Mouse (Mus musculus): Measurements from ENCODE around the gene Ell. TPM values are rescaled to one million over a fixed set of nuclear protein-coding genes. Genes with fewer than 3 reads are reported as not detected.

Gene Ell
- polyA plus RNA-seq, 1 experiment, result 12.7 TPM

GRCm38 (mm10) chr8:70622220-70622619 lies 83.0 kb downstream of the Ell start:
- H3K36me3 ChIP-seq (ENCODE audit: control insufficient read depth, insufficient read depth), result no peaks in the 10 kb centered on the region
- no peaks in the 10 kb centered on the region for H3K27me3 ChIP-seq (ENCODE audit: control insufficient read depth, insufficient read depth, insufficient read length)
- H3ac ChIP-seq (ENCODE audit: control insufficient read depth, insufficient read length), result no peak overlapping the region
- no peak overlapping the region for H3K4me2 ChIP-seq (ENCODE audit: low read depth)
- no peak overlapping the region for H3K4me3 ChIP-seq
- H3K79me2 ChIP-seq (ENCODE audit: control insufficient read depth, insufficient read depth), result no peaks in the 10 kb centered on the region
- no peak for TF ChIP-seq TCF12 (IDR thresholded peaks at IDR 0.05; ENCODE audit: insufficient read depth, poor library complexity, severe bottlenecking)
- TF ChIP-seq USF1 (IDR thresholded peaks at IDR 0.05; ENCODE audit: low read depth), result no peak
- TF ChIP-seq POLR2A (IDR thresholded peaks at IDR 0.05; ENCODE audit: insufficient read length, low read depth), result no peak
- no peak for TF ChIP-seq E2F4 (IDR thresholded peaks at IDR 0.05; ENCODE audit: insufficient read depth)
- no peak for TF ChIP-seq MYOD1 (IDR thresholded peaks at IDR 0.05; ENCODE audit: control insufficient read depth in 1 of 3, insufficient read length in 2 of 3, low read depth in 2 of 3)
- no peak for TF ChIP-seq REST (IDR thresholded peaks at IDR 0.05; ENCODE audit: insufficient read depth, insufficient read length)
- no peak for TF ChIP-seq CEBPB (IDR thresholded peaks at IDR 0.05; ENCODE audit: insufficient read depth, poor library complexity, severe bottlenecking)
- no peak for TF ChIP-seq MAX (IDR thresholded peaks at IDR 0.05; ENCODE audit: low read depth)
- no peak for TF ChIP-seq POLR2AphosphoS2 (IDR thresholded peaks at IDR 0.05; ENCODE audit: insufficient read length, low read depth)
- TF ChIP-seq TCF3 (IDR thresholded peaks at IDR 0.05; ENCODE audit: insufficient read length, low read depth), result no peak
- no peak for TF ChIP-seq SRF (IDR thresholded peaks at IDR 0.05; ENCODE audit: control insufficient read depth, insufficient read length, low read depth)
- TF ChIP-seq MYOG (IDR thresholded peaks at IDR 0.05; ENCODE audit: control insufficient read depth in 1 of 3, insufficient read depth in 1 of 3, insufficient read length in 2 of 3, low read depth in 2 of 3), result no peak

- Histone ChIP-seq H3K27me3 (ENCODE audit: control insufficient read depth, insufficient read depth, insufficient read length) (no peaks in the 10 kb centered on the region), H3K79me2 (ENCODE audit: control insufficient read depth, insufficient read depth) (no peaks in the 10 kb centered on the region), H3K4me3 (no peak overlapping the region), H3K4me2 (ENCODE audit: low read depth) (no peak overlapping the region), H3K36me3 (ENCODE audit: control insufficient read depth, insufficient read depth) (no peaks in the 10 kb centered on the region), H3ac (ENCODE audit: control insufficient read depth, insufficient read length) (no peak overlapping the region)
- no peak for TF ChIP-seq USF1 (IDR thresholded peaks at IDR 0.05; ENCODE audit: low read depth)
- TF ChIP-seq MAX (IDR thresholded peaks at IDR 0.05; ENCODE audit: low read depth), result no peak
- no peak for TF ChIP-seq POLR2A (IDR thresholded peaks at IDR 0.05; ENCODE audit: insufficient read length, low read depth)
- TF ChIP-seq CEBPB (IDR thresholded peaks at IDR 0.05; ENCODE audit: insufficient read depth, poor library complexity, severe bottlenecking), result no peak
- TF ChIP-seq POLR2AphosphoS2 (IDR thresholded peaks at IDR 0.05; ENCODE audit: insufficient read length, low read depth), result no peak
- TF ChIP-seq SRF (IDR thresholded peaks at IDR 0.05; ENCODE audit: control insufficient read depth, insufficient read length, low read depth), result no peak
- no peak for TF ChIP-seq TCF12 (IDR thresholded peaks at IDR 0.05; ENCODE audit: insufficient read depth, poor library complexity, severe bottlenecking)
- no peak for TF ChIP-seq REST (IDR thresholded peaks at IDR 0.05; ENCODE audit: insufficient read depth, insufficient read length)
- TF ChIP-seq TCF3 (IDR thresholded peaks at IDR 0.05; ENCODE audit: insufficient read length, low read depth), result no peak
Observed at GRCm38 (mm10) chr8:70625104-70625503, 85.8 kb downstream of the Ell start.

- no peak overlapping the region for H3K4me3 ChIP-seq
- H3K79me2 ChIP-seq (ENCODE audit: control insufficient read depth, insufficient read depth), result no peaks in the 10 kb centered on the region
- H3K27me3 ChIP-seq (ENCODE audit: control insufficient read depth, insufficient read depth, insufficient read length), result no peaks in the 10 kb centered on the region
- no peak for TF ChIP-seq POLR2AphosphoS2 (IDR thresholded peaks at IDR 0.05; ENCODE audit: insufficient read length, low read depth)
- TF ChIP-seq CEBPB (IDR thresholded peaks at IDR 0.05; ENCODE audit: insufficient read depth, poor library complexity, severe bottlenecking), result 0 out of 2 replicates have a peak, but pooled peaks have one; percentile 23
- no peaks in the 10 kb centered on the region for H3K36me3 ChIP-seq (ENCODE audit: control insufficient read depth, insufficient read depth)
- H3ac ChIP-seq (ENCODE audit: control insufficient read depth, insufficient read length), result no peak overlapping the region
- no peak overlapping the region for H3K4me2 ChIP-seq (ENCODE audit: low read depth)
Observed at GRCm38 (mm10) chr8:70627041-70627440, 87.8 kb downstream of the Ell start.

GRCm38 (mm10) chr8:70628986-70629490 lies 89.8 kb downstream of the Ell start:
- TF ChIP-seq CEBPB (IDR thresholded peaks at IDR 0.05; ENCODE audit: insufficient read depth, poor library complexity, severe bottlenecking) (no peak), POLR2A (IDR thresholded peaks at IDR 0.05; ENCODE audit: insufficient read length, low read depth) (no peak), TCF3 (IDR thresholded peaks at IDR 0.05; ENCODE audit: insufficient read length, low read depth) (no peak), MAX (IDR thresholded peaks at IDR 0.05; ENCODE audit: low read depth) (no peak), TCF12 (IDR thresholded peaks at IDR 0.05; ENCODE audit: insufficient read depth, poor library complexity, severe bottlenecking) (no peak), REST (IDR thresholded peaks at IDR 0.05; ENCODE audit: insufficient read depth, insufficient read length) (no peak), MYOD1 (IDR thresholded peaks at IDR 0.05; ENCODE audit: control insufficient read depth in 1 of 3, insufficient read length in 2 of 3, low read depth in 2 of 3) (no peak), E2F4 (IDR thresholded peaks at IDR 0.05; ENCODE audit: insufficient read depth) (no peak)
- Histone ChIP-seq H3K27me3 (ENCODE audit: control insufficient read depth, insufficient read depth, insufficient read length) (no peaks in the 10 kb centered on the region), H3K79me2 (ENCODE audit: control insufficient read depth, insufficient read depth) (no peaks in the 10 kb centered on the region), H3K36me3 (ENCODE audit: control insufficient read depth, insufficient read depth) (no peaks in the 10 kb centered on the region), H3K4me3 (peak overlapping the region; percentile 52), H3K4me2 (ENCODE audit: low read depth) (no peak overlapping the region), H3ac (ENCODE audit: control insufficient read depth, insufficient read length) (no peak overlapping the region)

- Histone ChIP-seq H3K79me2 (ENCODE audit: control insufficient read depth, insufficient read depth) (no peaks in the 10 kb centered on the region), H3K36me3 (ENCODE audit: control insufficient read depth, insufficient read depth) (no peaks in the 10 kb centered on the region), H3K27me3 (ENCODE audit: control insufficient read depth, insufficient read depth, insufficient read length) (no peaks in the 10 kb centered on the region), H3ac (ENCODE audit: control insufficient read depth, insufficient read length) (peak overlapping the region; percentile 20), H3K4me2 (ENCODE audit: low read depth) (peak overlapping the region; percentile 70), H3K4me3 (peak overlapping the region; percentile 52)
- TF ChIP-seq MYOD1 (IDR thresholded peaks at IDR 0.05; ENCODE audit: control insufficient read depth in 1 of 3, insufficient read length in 2 of 3, low read depth in 2 of 3) (peak in 1 of 3 experiments; percentile 76), USF1 (IDR thresholded peaks at IDR 0.05; ENCODE audit: low read depth) (no peak), E2F4 (IDR thresholded peaks at IDR 0.05; ENCODE audit: insufficient read depth) (no peak), MAX (IDR thresholded peaks at IDR 0.05; ENCODE audit: low read depth) (no peak), MYOG (IDR thresholded peaks at IDR 0.05; ENCODE audit: control insufficient read depth in 1 of 3, insufficient read depth in 1 of 3, insufficient read length in 2 of 3, low read depth in 2 of 3) (peak in 1 of 3 experiments; percentile 44), REST (IDR thresholded peaks at IDR 0.05; ENCODE audit: insufficient read depth, insufficient read length) (no peak), POLR2A (IDR thresholded peaks at IDR 0.05; ENCODE audit: insufficient read length, low read depth) (peak; percentile 67), TCF12 (IDR thresholded peaks at IDR 0.05; ENCODE audit: insufficient read depth, poor library complexity, severe bottlenecking) (no peak), SRF (IDR thresholded peaks at IDR 0.05; ENCODE audit: control insufficient read depth, insufficient read length, low read depth) (no peak), TCF3 (IDR thresholded peaks at IDR 0.05; ENCODE audit: insufficient read length, low read depth) (no peak), CEBPB (IDR thresholded peaks at IDR 0.05; ENCODE audit: insufficient read depth, poor library complexity, severe bottlenecking) (no peak), POLR2AphosphoS2 (IDR thresholded peaks at IDR 0.05; ENCODE audit: insufficient read length, low read depth) (peak; percentile 61)
Observed at GRCm38 (mm10) chr8:70629574-70630531, 90.6 kb downstream of the Ell start.
